Mouse (Mus musculus) cortical plate, adult 2 months (tissue): ENCODE measurements around the gene Sulf2. TPM values are rescaled to one million over a fixed set of nuclear protein-coding genes. Genes with fewer than 3 reads are reported as not detected.

Source experiments
- H3K27ac ChIP-seq: fragments of 200-500 bp; 2 replicates; pipeline ENCODE4 v1.5.1; 2012; ENCODE audit warnings: low read length, control low read depth, inconsistent platforms; ENCODE audit not compliant: insufficient read depth
- H3K4me1 ChIP-seq: fragments of 200-500 bp; 2 replicates; pipeline ENCODE4 v1.6.1; 2011; ENCODE audit warnings: low read length; ENCODE audit not compliant: control insufficient read depth, insufficient read depth
- H3K4me3 ChIP-seq: fragments of 200-500 bp; 2 replicates; pipeline ENCODE4 v1.5.1; 2011; ENCODE audit warnings: mild to moderate bottlenecking, low read length, control low read depth; ENCODE audit not compliant: insufficient read depth
- CTCF ChIP-seq: fragments of 200-500 bp; IDR thresholded peaks from 2 replicates; pipeline ENCODE4 v1.5.1; 2011; ENCODE audit warnings: mild to moderate bottlenecking, control low read depth, low read length; ENCODE audit not compliant: insufficient read depth; ENCODE audit errors: extremely low read depth
- POLR2A ChIP-seq: fragments of 200-500 bp; IDR thresholded peaks from 2 replicates; pipeline ENCODE4 v1.6.1; 2011; ENCODE audit warnings: mild to moderate bottlenecking, low read length, control low read depth; ENCODE audit not compliant: insufficient read depth; ENCODE audit errors: extremely low read depth
- polyA plus RNA-seq: library from polyadenylated mRNA; depleted of rRNA; stranded (reverse); fragments of >200 nt; gene quantifications from 2 replicates; pipeline ENCODE4 v1.2.3, GENCODE M21; 2012

The Sulf2 gene
- polyA plus RNA-seq, 1 experiment, result 69.5 TPM

DNA sequence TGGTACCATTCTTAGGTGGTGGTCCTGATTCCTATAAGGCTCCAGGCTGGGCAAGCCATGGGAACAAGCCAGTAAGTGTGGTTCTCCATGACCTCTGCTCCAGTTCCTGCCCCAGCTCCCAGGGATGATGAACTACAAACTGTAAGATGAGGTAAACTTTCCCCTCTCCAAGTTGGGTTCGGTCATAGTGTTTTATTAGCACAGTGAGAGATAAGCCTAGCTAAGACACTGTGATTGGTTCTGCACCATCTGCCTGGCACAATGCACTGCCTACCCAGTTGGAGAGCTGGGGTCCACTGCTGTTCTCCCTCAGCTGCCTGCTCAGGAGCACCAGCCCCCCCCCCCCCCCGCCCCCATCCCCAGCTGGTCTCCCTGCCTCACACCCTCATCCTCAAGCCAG lies 30.4 kb downstream of the Sulf2 start:
- H3K4me3 ChIP-seq, result no peak overlapping the region
- H3K4me1 ChIP-seq, result no peaks in the 10 kb centered on the region
- TF ChIP-seq POLR2A, result no peak
- no peak for TF ChIP-seq CTCF
- H3K27ac ChIP-seq, result no peak overlapping the region

- Histone ChIP-seq H3K4me1 (no peaks in the 10 kb centered on the region), H3K4me3 (no peak overlapping the region), H3K27ac (no peak overlapping the region)
- TF ChIP-seq POLR2A, result no peak
- TF ChIP-seq CTCF, result no peak
Observed at GRCm38 (mm10) chr2:166122781-166123180, 32.7 kb downstream of the Sulf2 start.

GRCm38 (mm10) chr2:166121681-166122355 lies 33.6 kb downstream of the Sulf2 start:
- Histone ChIP-seq H3K27ac (no peak overlapping the region), H3K4me3 (no peak overlapping the region), H3K4me1 (no peaks in the 10 kb centered on the region)
- TF ChIP-seq CTCF (no peak), POLR2A (no peak)

GRCm38 (mm10) chr2:166119992-166120391 lies 35.5 kb downstream of the Sulf2 start:
- no peak overlapping the region for H3K4me3 ChIP-seq
- no peak overlapping the region for H3K27ac ChIP-seq
- TF ChIP-seq POLR2A (no peak), CTCF (no peak)
- no peaks in the 10 kb centered on the region for H3K4me1 ChIP-seq

DNA sequence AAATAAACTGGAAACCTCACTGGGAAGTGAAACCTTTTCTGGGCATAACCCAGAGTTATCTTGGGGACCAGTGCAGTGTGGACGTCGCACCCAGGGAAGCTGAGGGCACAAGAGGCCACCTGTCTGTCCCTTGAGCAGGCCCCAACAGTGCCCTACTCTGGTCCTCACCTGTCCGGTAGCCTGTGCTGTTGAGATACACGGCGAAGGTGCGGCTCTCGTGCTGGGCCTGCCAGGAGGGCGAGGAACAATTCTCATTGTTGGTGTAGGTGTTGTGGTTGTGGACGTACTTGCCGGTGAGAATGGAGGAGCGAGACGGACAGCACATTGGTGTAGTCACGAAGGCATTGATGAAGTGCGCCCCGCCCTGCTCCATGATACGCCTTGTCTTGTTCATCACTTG lies 38.8 kb downstream of the Sulf2 start:
- TF ChIP-seq POLR2A (no peak), CTCF (no peak)
- H3K4me1 ChIP-seq, result no peaks in the 10 kb centered on the region
- no peak overlapping the region for H3K4me3 ChIP-seq
- H3K27ac ChIP-seq, result no peak overlapping the region

DNA sequence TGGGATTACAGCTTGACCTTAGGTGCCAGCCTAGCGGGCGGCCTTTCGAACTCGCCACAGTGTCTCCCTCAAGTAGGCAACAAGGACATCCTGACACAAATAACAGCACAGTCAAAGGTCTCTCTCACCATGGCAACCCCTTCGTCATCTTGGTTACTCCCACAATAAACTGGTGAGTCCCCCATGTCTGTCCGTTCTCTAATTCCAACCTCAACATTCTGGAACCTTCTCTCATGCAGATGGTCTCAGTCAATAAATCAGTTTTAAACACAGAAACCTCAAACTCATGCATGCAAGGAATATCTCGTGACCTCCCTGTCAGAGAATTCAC lies 39.2 kb downstream of the Sulf2 start:
- no peak overlapping the region for H3K27ac ChIP-seq
- no peak overlapping the region for H3K4me3 ChIP-seq
- no peaks in the 10 kb centered on the region for H3K4me1 ChIP-seq
- no peak for TF ChIP-seq POLR2A

- no peaks in the 10 kb centered on the region for H3K4me1 ChIP-seq
- TF ChIP-seq POLR2A (no peak), CTCF (no peak)
- no peak overlapping the region for H3K27ac ChIP-seq
- H3K4me3 ChIP-seq, result no peak overlapping the region
Observed at GRCm38 (mm10) chr2:166115571-166116277, 39.7 kb downstream of the Sulf2 start.

DNA sequence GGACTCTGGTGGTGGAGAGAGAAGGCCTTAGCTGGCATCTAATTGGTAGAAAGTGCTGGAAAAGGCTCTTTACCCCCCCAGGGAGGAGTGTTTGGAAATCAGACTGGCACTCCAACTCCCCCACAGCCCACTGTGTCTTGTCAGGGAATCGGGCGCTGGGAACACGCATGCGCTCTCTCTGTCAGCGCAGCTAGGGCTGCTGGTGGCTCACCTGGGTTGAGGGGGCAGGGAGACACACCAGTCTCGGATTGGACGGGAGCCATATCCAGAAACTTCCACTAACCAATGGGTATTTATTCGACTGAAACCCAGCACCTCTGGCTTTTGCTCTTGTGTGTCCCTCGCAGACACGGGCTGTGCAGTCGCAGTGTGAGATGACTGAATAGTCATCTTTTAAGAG lies 42.5 kb downstream of the Sulf2 start:
- H3K4me3 ChIP-seq, result no peak overlapping the region
- H3K4me1 ChIP-seq, result no peaks in the 10 kb centered on the region
- no peak overlapping the region for H3K27ac ChIP-seq
- no peak for TF ChIP-seq CTCF
- no peak for TF ChIP-seq POLR2A

DNA sequence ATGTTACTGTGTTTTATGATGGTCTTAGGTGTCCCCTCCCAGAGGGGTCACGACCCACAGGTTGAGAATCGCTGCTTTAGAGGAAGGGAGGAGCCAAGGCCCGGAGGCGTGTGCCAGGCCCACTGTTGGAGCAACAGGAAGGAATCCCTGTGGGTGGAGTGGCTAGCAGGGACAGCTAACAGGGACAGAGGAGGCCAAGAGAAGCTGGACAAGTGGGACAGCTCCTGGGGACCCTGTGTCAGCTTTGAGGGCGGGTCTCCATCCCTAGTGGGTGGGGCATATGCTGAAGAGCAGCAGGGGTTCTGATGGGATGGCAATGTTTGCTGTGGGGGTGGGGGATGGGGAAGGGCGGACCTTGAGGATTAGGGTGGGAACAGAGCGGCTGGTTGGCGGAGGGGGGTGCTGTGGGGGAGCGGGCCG lies 43.6 kb downstream of the Sulf2 start:
- H3K4me3 ChIP-seq, result no peak overlapping the region
- no peak overlapping the region for H3K27ac ChIP-seq
- H3K4me1 ChIP-seq, result no peaks in the 10 kb centered on the region; the same call in 1 of the 2 replicates
- no peak for TF ChIP-seq CTCF
- TF ChIP-seq POLR2A, result no peak

GRCm38 (mm10) chr2:166111238-166111637 lies 44.2 kb downstream of the Sulf2 start:
- Histone ChIP-seq H3K4me1 (no peaks in the 10 kb centered on the region; the same call in 1 of the 2 replicates), H3K27ac (no peak overlapping the region), H3K4me3 (no peak overlapping the region)
- TF ChIP-seq POLR2A (no peak), CTCF (no peak)
